Mouse (Mus musculus) small intestine, adult 2 months (tissue): ENCODE measurements around the gene Itih5. TPM values are rescaled to one million over a fixed set of nuclear protein-coding genes. Genes with fewer than 3 reads are reported as not detected.

Experiments used
- H3K27ac ChIP-seq: fragments of 200-500 bp; 2 replicates; pipeline ENCODE4 v1.5.1; 2012; ENCODE audit warnings: low read depth, low read length, control low read depth, inconsistent platforms; ENCODE audit not compliant: insufficient read depth
- H3K27me3 ChIP-seq: fragments of 200-500 bp; 2 replicates; pipeline ENCODE4 v1.6.1; 2012; ENCODE audit warnings: mild to moderate bottlenecking, moderate library complexity, low read length, inconsistent platforms; ENCODE audit not compliant: control insufficient read depth, insufficient read depth
- H3K36me3 ChIP-seq: fragments of 200-500 bp; 2 replicates; pipeline ENCODE4 v1.6.1; 2012; ENCODE audit warnings: mild to moderate bottlenecking, low read length, control low read depth, inconsistent platforms; ENCODE audit not compliant: control insufficient read depth, insufficient read depth
- H3K4me1 ChIP-seq: fragments of 200-500 bp; 2 replicates; pipeline ENCODE4 v1.6.1; 2012; ENCODE audit warnings: low read length, inconsistent platforms, mixed read lengths; ENCODE audit not compliant: control insufficient read depth, insufficient read depth, insufficient read length
- H3K4me3 ChIP-seq: fragments of 200-500 bp; 2 replicates; pipeline ENCODE4 v1.5.1; 2012; ENCODE audit warnings: low read depth, mild to moderate bottlenecking, control low read depth, inconsistent platforms, low read length, moderate library complexity
- CTCF ChIP-seq: fragments of 200-500 bp; IDR thresholded peaks from 2 replicates; pipeline ENCODE4 v1.5.1; 2012; ENCODE audit warnings: low read depth, mild to moderate bottlenecking, control low read depth, inconsistent platforms, low read length, moderate library complexity, mixed read lengths; ENCODE audit not compliant: insufficient replicate concordance, insufficient read length; ENCODE audit errors: extremely low read depth
- POLR2A ChIP-seq: fragments of 200-500 bp; IDR thresholded peaks from 2 replicates; pipeline ENCODE4 v1.6.1; 2012; ENCODE audit warnings: low read depth, mild to moderate bottlenecking, control low read depth, inconsistent platforms, low read length, moderate library complexity
- WGBS: fragments of 180-500 bp; shearing (Covaris S2); methylation state at CpG from one replicate; pipeline ENCODE4 v1.1.7; 2018; 5-methylcytosine and 5-hydroxymethylcytosine counted together
- polyA plus RNA-seq: library from polyadenylated mRNA; depleted of rRNA; stranded (reverse); fragments of >200 nt; gene quantifications from 2 replicates; pipeline ENCODE4 v1.2.3, GENCODE M21; 2012

Itih5 gene
- polyA plus RNA-seq, 1 experiment, result 4.7 TPM

- Histone ChIP-seq H3K27me3 (no peaks in the 10 kb centered on the region), H3K36me3 (no peaks in the 10 kb centered on the region; the same call in 1 of the 2 replicates), H3K4me3 (no peak overlapping the region), H3K4me1 (no peaks in the 10 kb centered on the region), H3K27ac (no peak overlapping the region)
- TF ChIP-seq POLR2A (no peak), CTCF (no peak)
- 92% methylated on average over 2 of the region's 2 CpGs for WGBS
These were observed 83.2 kb downstream of the Itih5 start for GRCm38 (mm10) chr2:10236554-10236953.

- Histone ChIP-seq H3K36me3 (no peaks in the 10 kb centered on the region; the same call in 1 of the 2 replicates), H3K27ac (no peak overlapping the region), H3K4me1 (no peaks in the 10 kb centered on the region; the same call in 1 of the 2 replicates), H3K4me3 (no peak overlapping the region), H3K27me3 (no peaks in the 10 kb centered on the region)
- WGBS, result 22% methylated on average over 9 of the region's 9 CpGs
- TF ChIP-seq CTCF (no peak), POLR2A (no peak)
These were observed 89.6 kb downstream of the Itih5 start for GRCm38 (mm10) chr2:10242970-10243369.

- WGBS, result 80% methylated on average over 9 of the region's 9 CpGs
- TF ChIP-seq CTCF (no peak), POLR2A (no peak)
- no peak overlapping the region for H3K4me3 ChIP-seq
- no peaks in the 10 kb centered on the region for H3K4me1 ChIP-seq
- H3K36me3 ChIP-seq, result no peaks in the 10 kb centered on the region
- H3K27ac ChIP-seq, result no peak overlapping the region
- no peaks in the 10 kb centered on the region for H3K27me3 ChIP-seq
These were observed 97.1 kb downstream of the Itih5 start for GRCm38 (mm10) chr2:10250441-10250840.

GRCm38 (mm10) chr2:10250926-10251325 is 97.6 kb downstream of the Itih5 start:
- WGBS, result 93% methylated on average over 4 of the region's 4 CpGs
- Histone ChIP-seq H3K4me3 (no peak overlapping the region), H3K27ac (no peak overlapping the region), H3K27me3 (no peaks in the 10 kb centered on the region), H3K36me3 (no peaks in the 10 kb centered on the region), H3K4me1 (no peaks in the 10 kb centered on the region)
- TF ChIP-seq POLR2A (no peak), CTCF (no peak)

GRCm38 (mm10) chr2:10251466-10251865 is 98.1 kb downstream of the Itih5 start:
- TF ChIP-seq CTCF, result no peak
- TF ChIP-seq POLR2A, result no peak
- Histone ChIP-seq H3K4me3 (no peak overlapping the region), H3K36me3 (no peaks in the 10 kb centered on the region), H3K4me1 (no peaks in the 10 kb centered on the region), H3K27ac (no peak overlapping the region), H3K27me3 (no peaks in the 10 kb centered on the region)
- WGBS, result 85% methylated on average over 9 of the region's 9 CpGs

GRCm38 (mm10) chr2:10252016-10252415 is 98.6 kb downstream of the Itih5 start:
- Histone ChIP-seq H3K36me3 (no peaks in the 10 kb centered on the region), H3K4me3 (no peak overlapping the region), H3K27ac (no peak overlapping the region), H3K27me3 (no peaks in the 10 kb centered on the region), H3K4me1 (no peaks in the 10 kb centered on the region)
- TF ChIP-seq CTCF (no peak), POLR2A (no peak)
- WGBS, result 84% methylated on average over 2 of the region's 2 CpGs

GRCm38 (mm10) chr2:10253351-10253750 is 100.0 kb downstream of the Itih5 start:
- TF ChIP-seq POLR2A, result no peak
- TF ChIP-seq CTCF, result no peak
- no peak overlapping the region for H3K4me3 ChIP-seq
- no peaks in the 10 kb centered on the region for H3K27me3 ChIP-seq
- WGBS, result 77% methylated on average over 3 of the region's 3 CpGs
- H3K4me1 ChIP-seq, result no peaks in the 10 kb centered on the region
- no peaks in the 10 kb centered on the region for H3K36me3 ChIP-seq
- no peak overlapping the region for H3K27ac ChIP-seq
